Mouse (Mus musculus) bone marrow, adult 2 months (tissue): ENCODE results near the gene Fam81b. TPM values are rescaled to one million over a fixed set of nuclear protein-coding genes. Genes with fewer than 3 reads are reported as not detected.

ENCODE experiments used
- H3K27ac ChIP-seq: fragments of 200-500 bp; 2 replicates; pipeline ENCODE4 v1.5.1; 2012; ENCODE audit warnings: low read depth, mild to moderate bottlenecking, control low read depth, inconsistent platforms, low read length; ENCODE audit not compliant: control insufficient read depth, poor library complexity, insufficient read depth
- H3K4me1 ChIP-seq: fragments of 200-500 bp; 2 replicates; pipeline ENCODE4 v1.6.1; 2011; ENCODE audit warnings: low read length; ENCODE audit not compliant: control insufficient read depth, insufficient read depth
- H3K4me3 ChIP-seq: fragments of 200-500 bp; replicated peaks from 2 replicates; pipeline ENCODE3; 2011; ENCODE audit warnings: mild to moderate bottlenecking, low read depth, low read length, control low read depth; ENCODE audit not compliant: control insufficient read depth
- CTCF ChIP-seq: fragments of 200-500 bp; IDR thresholded peaks from 2 replicates; pipeline ENCODE4 v1.5.1; 2011; ENCODE audit warnings: low read length, control low read depth; ENCODE audit not compliant: control insufficient read depth, insufficient read depth
- POLR2A ChIP-seq: fragments of 200-500 bp; IDR thresholded peaks from 2 replicates; pipeline ENCODE4 v1.6.1; 2011; ENCODE audit warnings: low read depth, mild to moderate bottlenecking, control low read depth, low read length, borderline replicate concordance; ENCODE audit not compliant: control insufficient read depth
- WGBS: fragments of 180-500 bp; shearing (Covaris S2); methylation state at CpG from one replicate; pipeline ENCODE4 v1.1.7; 2018; 5-methylcytosine and 5-hydroxymethylcytosine counted together
- polyA plus RNA-seq: library from polyadenylated mRNA; stranded (reverse); fragments of >200 nt; gene quantifications from 2 replicates; pipeline ENCODE4 v1.2.4, GENCODE M21; 2011; ENCODE audit warnings: low replicate concordance; ENCODE audit not compliant: missing spikeins, insufficient read depth, insufficient read length

Gene Fam81b
- polyA plus RNA-seq, 1 experiment, result not detected

DNA sequence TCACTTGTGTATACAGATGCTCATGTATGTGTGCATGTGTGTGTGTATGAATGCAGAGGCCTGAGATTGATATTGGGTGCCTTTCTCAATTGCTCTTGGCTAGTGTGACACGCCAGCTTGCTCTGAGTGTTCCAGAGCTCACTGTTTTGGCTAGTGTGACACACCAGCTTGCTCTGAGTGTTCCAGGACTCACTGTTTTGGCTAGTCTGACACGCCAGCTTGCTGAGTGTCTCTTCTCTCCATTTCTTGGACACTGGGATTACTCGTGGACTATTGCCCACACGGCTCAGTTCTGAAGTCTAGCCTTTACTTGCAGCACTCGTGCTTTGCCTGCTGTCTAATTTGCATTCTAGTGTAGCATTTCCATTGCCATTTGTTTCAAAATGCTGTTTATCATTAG, 126.2 kb downstream of the Fam81b start:
- 86% methylated on average over 5 of the region's 5 CpGs for WGBS
- TF ChIP-seq POLR2A (no peak), CTCF (no peak)
- Histone ChIP-seq H3K4me3 (no peak overlapping the region), H3K4me1 (no peaks in the 10 kb centered on the region; the same call in 1 of the 2 replicates), H3K27ac (no peak overlapping the region)

DNA sequence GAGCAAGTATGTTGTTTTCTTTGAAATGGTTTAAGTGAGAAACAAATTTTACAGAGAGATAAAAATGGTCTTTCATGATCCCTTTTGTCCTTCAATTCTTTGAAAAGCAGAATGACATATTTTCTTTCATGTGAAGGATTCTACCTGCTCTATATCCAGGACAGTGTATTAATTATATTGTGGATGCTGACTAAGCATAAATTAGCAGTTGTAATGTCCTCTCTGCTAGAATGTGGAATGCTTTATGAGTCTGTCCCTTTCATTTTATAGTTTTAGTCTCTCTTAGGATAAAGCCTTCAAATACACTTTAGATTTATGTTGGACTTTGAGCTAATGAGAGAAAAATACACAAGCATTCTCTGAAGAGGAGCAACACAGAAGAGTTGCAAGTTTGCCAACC, 130.6 kb downstream of the Fam81b start:
- no peak overlapping the region for H3K4me3 ChIP-seq
- no peak overlapping the region for H3K27ac ChIP-seq
- TF ChIP-seq POLR2A (no peak), CTCF (no peak)
- no peaks in the 10 kb centered on the region; the same call in 1 of the 2 replicates for H3K4me1 ChIP-seq

DNA sequence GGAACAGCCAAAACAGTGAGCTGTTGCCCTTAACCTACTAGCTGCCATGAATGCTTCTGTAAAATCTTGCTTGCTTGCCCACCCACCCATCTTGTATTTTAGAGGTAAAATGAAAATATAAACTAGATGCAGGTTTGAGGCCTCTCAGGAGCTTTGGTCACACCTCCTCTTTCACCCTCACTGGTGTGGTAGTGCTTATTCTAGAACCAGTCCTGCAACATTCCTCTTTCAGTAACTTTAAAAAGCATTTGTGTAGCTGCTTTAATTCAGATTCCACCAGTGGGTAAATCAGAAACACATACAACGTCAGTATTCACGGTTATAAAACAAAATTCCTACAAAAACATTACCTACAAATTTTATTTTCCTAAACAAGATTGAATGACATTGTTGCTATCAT, 144.3 kb downstream of the Fam81b start:
- no peak overlapping the region for H3K27ac ChIP-seq
- H3K4me3 ChIP-seq, result no peak overlapping the region
- WGBS, result 88% methylated on average over 2 of the region's 2 CpGs
- H3K4me1 ChIP-seq, result no peaks in the 10 kb centered on the region
- TF ChIP-seq POLR2A (no peak), CTCF (no peak)

DNA sequence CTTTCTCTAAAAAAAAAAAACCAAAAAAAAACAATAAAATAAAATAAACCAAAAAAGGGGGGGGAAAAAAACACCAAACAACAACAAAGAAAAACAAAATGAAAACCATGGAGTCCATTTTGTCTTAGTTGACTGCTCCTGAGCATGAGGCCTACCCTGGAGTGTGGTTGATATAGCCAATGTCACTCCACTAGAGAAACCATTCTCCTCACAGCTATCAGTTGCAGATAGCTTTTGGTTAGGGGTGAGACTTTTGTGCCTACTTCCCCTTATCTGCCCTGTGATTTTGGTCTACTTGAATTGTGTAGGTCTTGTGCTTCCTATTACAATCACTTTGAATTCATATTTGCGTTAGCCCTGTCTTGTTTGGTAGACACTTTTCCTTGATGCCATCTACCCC, 147.4 kb downstream of the Fam81b start:
- no peaks in the 10 kb centered on the region; the same call in 1 of the 2 replicates for H3K4me1 ChIP-seq
- TF ChIP-seq POLR2A, result no peak
- no peak for TF ChIP-seq CTCF
- no peak overlapping the region for H3K4me3 ChIP-seq
- H3K27ac ChIP-seq, result no peak overlapping the region
- WGBS, result 92% methylated on average over 1 of the region's 1 CpGs

DNA sequence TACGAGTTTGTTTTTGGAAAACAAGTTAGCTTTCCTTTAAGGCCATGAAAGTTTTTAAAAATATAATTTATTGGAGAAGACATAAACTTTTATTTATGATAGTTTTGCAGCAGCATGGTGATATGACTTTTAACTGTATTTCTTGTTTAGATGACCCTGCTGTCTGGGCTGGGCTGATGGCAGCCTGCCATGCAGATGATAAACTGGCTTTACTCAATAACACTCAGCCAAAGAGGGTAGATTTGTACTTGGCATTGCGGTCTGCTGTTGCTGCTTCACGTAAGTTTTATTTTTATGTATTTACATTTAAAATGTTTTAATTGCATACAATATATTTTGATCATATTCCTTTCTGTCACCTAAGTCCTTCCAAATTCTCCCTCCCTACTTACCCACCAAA, 147.8 kb downstream of the Fam81b start:
- Histone ChIP-seq H3K4me1 (no peaks in the 10 kb centered on the region; the same call in 1 of the 2 replicates), H3K4me3 (no peak overlapping the region), H3K27ac (no peak overlapping the region)
- no peak for TF ChIP-seq POLR2A
- TF ChIP-seq CTCF, result no peak
- WGBS, result 70% methylated on average over 3 of the region's 3 CpGs

Other genes starting within 250 kb of the Fam81b start
- not detected in 2 replicates for gene Gpr150, start 248.1 kb downstream of the Fam81b start, polyA plus RNA-seq
- gene Arsk, start 206.4 kb downstream of the Fam81b start, polyA plus RNA-seq, result 0.82 and 2.4 TPM in 2 replicates
- gene Ttc37, start 206.3 kb downstream of the Fam81b start, polyA plus RNA-seq, result 3.3 and 10.3 TPM in 2 replicates
- 5.4 and 7.2 TPM in 2 replicates for gene Mctp1, start 79.5 kb upstream of the Fam81b start, polyA plus RNA-seq